Mouse (Mus musculus): ENCODE results near the gene Zfp398.

The Zfp398 gene

GRCm38 (mm10) chr6:47835482-47835983, at the start of gene Zfp398:
Gene Zfp398, plus strand, starts transcription at chr6:47835661.
- DNase-seq (ENCODE audit: low read depth), result peak; percentile 94

- DNase-seq (ENCODE audit: low read depth), result peak; percentile 92
Observed at GRCm38 (mm10) chr6:47787941-47788736, 47.3 kb upstream of the Zfp398 start.

GRCm38 (mm10) chr6:47788821-47789220, 46.6 kb upstream of the Zfp398 start:
- DNase-seq (ENCODE audit: low read depth), result no peak

- DNase-seq (ENCODE audit: low read depth), result peak; percentile 66
Observed at GRCm38 (mm10) chr6:47790745-47791144, 44.7 kb upstream of the Zfp398 start.

DNA sequence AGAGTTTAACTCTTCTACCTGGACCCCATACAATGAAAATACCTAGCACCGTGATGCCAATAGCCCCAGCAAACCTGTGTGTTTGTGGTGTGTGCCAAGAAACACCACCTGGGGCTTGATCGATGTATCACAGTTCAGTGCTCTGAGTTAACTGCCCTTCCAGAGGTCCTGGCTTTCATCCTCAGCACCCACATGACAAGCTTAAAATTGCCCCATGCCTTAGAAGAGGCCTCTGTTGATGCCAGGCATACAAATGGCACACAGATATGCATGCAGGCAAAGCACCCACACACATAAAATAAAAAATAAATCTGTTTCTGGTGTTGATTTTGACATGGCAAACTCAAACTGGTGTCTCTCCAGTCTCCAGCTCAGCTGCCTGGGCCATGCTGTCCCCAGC, 42.9 kb upstream of the Zfp398 start:
- no peak for DNase-seq (ENCODE audit: low read depth)

- no peak for DNase-seq (ENCODE audit: low read depth)
Observed at GRCm38 (mm10) chr6:47793284-47793683, 42.2 kb upstream of the Zfp398 start.

- DNase-seq (ENCODE audit: low read depth), result peak; percentile 46
Observed at GRCm38 (mm10) chr6:47794106-47794830, 41.2 kb upstream of the Zfp398 start.

- peak; percentile 90 for DNase-seq (ENCODE audit: low read depth)
Observed at GRCm38 (mm10) chr6:47799079-47799478, 36.4 kb upstream of the Zfp398 start.

- DNase-seq (ENCODE audit: low read depth), result no peak
Observed at GRCm38 (mm10) chr6:47805520-47805919, 29.9 kb upstream of the Zfp398 start.

GRCm38 (mm10) chr6:47807419-47807818, 28.0 kb upstream of the Zfp398 start:
- DNase-seq (ENCODE audit: low read depth), result no peak

- no peak for DNase-seq (ENCODE audit: low read depth)
Observed at GRCm38 (mm10) chr6:47808545-47808944, 26.9 kb upstream of the Zfp398 start.

- DNase-seq (ENCODE audit: low read depth), result no peak
Observed at GRCm38 (mm10) chr6:47809053-47809452, 26.4 kb upstream of the Zfp398 start.

- DNase-seq (ENCODE audit: low read depth), result peak; percentile 53
Observed at GRCm38 (mm10) chr6:47810181-47810580, 25.3 kb upstream of the Zfp398 start.

- no peak for DNase-seq (ENCODE audit: low read depth)
Observed at GRCm38 (mm10) chr6:47811324-47811723, 24.1 kb upstream of the Zfp398 start.

GRCm38 (mm10) chr6:47812271-47812915, 23.1 kb upstream of the Zfp398 start:
- DNase-seq (ENCODE audit: low read depth), result peak; percentile 39

GRCm38 (mm10) chr6:47813257-47813878, 22.1 kb upstream of the Zfp398 start, which contains the start of gene Pdia4:
Gene Pdia4, minus strand, starts transcription at chr6:47813430.
- DNase-seq (ENCODE audit: low read depth), result peak; percentile 98

DNA sequence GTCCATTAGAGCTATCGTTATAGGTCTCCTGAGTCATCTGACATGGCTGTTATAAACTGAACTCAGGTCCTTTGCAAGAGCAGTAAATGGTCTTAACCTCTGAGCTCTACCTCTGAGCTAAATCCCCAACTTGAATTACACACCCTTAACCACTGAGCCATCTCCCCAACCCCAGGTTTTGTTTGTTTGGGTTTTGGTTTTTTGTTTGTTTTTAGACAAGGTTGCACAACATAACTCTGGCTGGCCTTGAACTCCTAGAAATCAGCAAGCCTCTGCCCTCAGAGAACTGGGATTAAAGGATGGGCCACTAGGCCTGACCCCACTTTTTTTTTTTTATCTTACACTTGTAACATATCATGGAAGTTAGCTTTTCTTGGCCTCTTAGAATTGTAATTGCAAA, 19.3 kb upstream of the Zfp398 start:
- DNase-seq (ENCODE audit: low read depth), result no peak

DNA sequence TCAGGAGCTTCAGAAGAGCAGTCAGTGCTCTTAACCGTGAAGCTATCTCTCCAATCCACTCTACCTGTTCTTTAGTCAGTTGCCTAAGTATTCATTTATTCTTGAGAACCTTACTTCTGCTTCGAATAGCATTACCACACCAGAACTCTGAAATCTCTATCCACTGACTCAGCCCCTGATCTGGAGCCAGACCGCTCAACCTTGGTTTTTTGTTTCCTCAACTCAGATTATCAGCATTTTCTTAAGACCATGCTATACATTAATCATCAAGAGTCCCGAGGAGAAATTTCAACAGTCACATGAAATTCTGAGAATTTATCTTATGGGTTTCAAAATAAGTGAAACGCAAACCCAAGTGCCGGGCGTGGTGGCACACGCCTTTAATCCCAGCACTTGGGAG, 16.7 kb upstream of the Zfp398 start:
- no peak for DNase-seq (ENCODE audit: low read depth)

GRCm38 (mm10) chr6:47819626-47820325, 15.7 kb upstream of the Zfp398 start:
- no peak for DNase-seq (ENCODE audit: low read depth)

- no peak for DNase-seq (ENCODE audit: low read depth)
Observed at GRCm38 (mm10) chr6:47821236-47821635, 14.2 kb upstream of the Zfp398 start.

- no peak for DNase-seq (ENCODE audit: low read depth)
Observed at GRCm38 (mm10) chr6:47821776-47822175, 13.7 kb upstream of the Zfp398 start.

Measured in induced T-regulatory cell, adult 2 months (primary cell).